Mouse (Mus musculus) WW6 (cell line): ENCODE measurements at regions not wholly inside any gene's neighbourhood (a gene's known extent, or its start where the extent isn't known, plus 50 kb on each side); places are given as distances from the start of the nearest gene placed in this dataset.

ENCODE experiments used
- DNase-seq: peaks from one replicate; pipeline ENCODE4 v3.0.0-alpha.2; 2013; ENCODE audit warnings: low read depth, low spot score

DNA sequence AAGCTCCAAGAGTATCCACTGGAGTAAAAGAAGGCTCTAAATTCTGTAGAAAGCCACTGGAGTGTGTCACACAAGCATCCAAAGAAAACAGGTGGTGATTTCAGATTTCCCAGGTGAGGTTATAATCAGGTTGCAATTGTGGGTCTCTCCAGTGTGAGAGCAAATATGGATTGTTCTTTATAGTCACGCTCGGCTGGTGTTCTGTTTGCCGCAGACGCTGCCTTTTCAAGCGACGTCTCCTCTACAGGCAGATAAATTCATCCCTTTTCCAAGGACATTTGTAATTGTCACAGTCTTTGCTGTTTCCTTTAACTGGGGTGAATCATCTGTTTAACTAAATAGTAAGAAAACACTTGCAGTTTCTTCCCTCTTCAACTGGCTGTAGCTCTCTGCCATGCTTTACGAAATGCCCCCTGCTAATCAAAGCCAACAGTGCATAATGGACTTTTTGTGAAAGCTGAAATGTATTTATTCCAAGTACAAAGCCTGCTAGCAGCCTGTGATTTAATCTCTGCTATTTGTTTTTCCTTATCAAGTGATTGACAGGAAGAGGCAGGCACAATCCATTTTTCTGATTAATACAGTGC lies 502.4 kb downstream of the Trim52 start:
- DNase-seq = no peak
